Mouse (Mus musculus) adrenal gland, adult 2 months (tissue): ENCODE data around the gene Phldb3. TPM values are rescaled to one million over a fixed set of nuclear protein-coding genes. Genes with fewer than 3 reads are reported as not detected.

Source experiments
- DNase-seq: peaks from one replicate; pipeline ENCODE4 v3.0.0; 2021
- long read RNA-seq: library from polyadenylated mRNA; stranded (forward); transcript quantifications from one replicate; pipeline ENCODE4 v2.0.0, GENCODE M21; 2021
- polyA plus RNA-seq: library from polyadenylated mRNA; depleted of rRNA; stranded (reverse); fragments of >200 nt; gene quantifications from 2 replicates; pipeline ENCODE4 v1.2.3, GENCODE M21; 2012; rRNA removed
- total RNA-seq, 2 experiments: library from RNA; stranded (reverse); gene quantifications; 2 replicates each; pipeline ENCODE4 v1.2.3; 2021

Gene Phldb3
- total RNA-seq (1 to 10 TPM; 3.5 to 8.5 TPM), polyA plus RNA-seq (3.9 and 4.4 TPM in 2 replicates)
- long read RNA-seq, partial matches to known transcripts, result 0 of 1 reads
- long read RNA-seq, other reads (novel, unspliced or antisense), result 1 of 1 reads

- DNase-seq, result peak; percentile 38
Observed at GRCm38 (mm10) chr7:24610144-24610878, at the start of gene Phldb3. Gene Phldb3, plus strand, starts transcription at chr7:24610763.

GRCm38 (mm10) chr7:24561450-24561849 is 49.1 kb upstream of the Phldb3 start:
- no peak for DNase-seq

GRCm38 (mm10) chr7:24563191-24563836 is 47.2 kb upstream of the Phldb3 start:
- DNase-seq, result no peak

- no peak for DNase-seq
Observed at GRCm38 (mm10) chr7:24563837-24564206, 46.7 kb upstream of the Phldb3 start.

- DNase-seq, result peak; percentile 66
Observed at GRCm38 (mm10) chr7:24564607-24565265, 45.8 kb upstream of the Phldb3 start.

- no peak for DNase-seq
Observed at GRCm38 (mm10) chr7:24565627-24566026, 44.9 kb upstream of the Phldb3 start.

GRCm38 (mm10) chr7:24566206-24566605 is 44.4 kb upstream of the Phldb3 start:
- DNase-seq, result no peak

GRCm38 (mm10) chr7:24568512-24568911 is 42.1 kb upstream of the Phldb3 start:
- no peak for DNase-seq

- no peak for DNase-seq
Observed at GRCm38 (mm10) chr7:24571071-24571470, 39.5 kb upstream of the Phldb3 start.

GRCm38 (mm10) chr7:24572455-24572854 is 38.1 kb upstream of the Phldb3 start:
- no peak for DNase-seq

- peak; percentile 50 for DNase-seq
Observed at GRCm38 (mm10) chr7:24574224-24574796, 36.3 kb upstream of the Phldb3 start.

GRCm38 (mm10) chr7:24577811-24578210 is 32.8 kb upstream of the Phldb3 start:
- DNase-seq, result no peak

- DNase-seq, result peak; percentile 61
Observed at GRCm38 (mm10) chr7:24584876-24585275, 25.7 kb upstream of the Phldb3 start.

GRCm38 (mm10) chr7:24585995-24586394 is 24.6 kb upstream of the Phldb3 start:
- no peak for DNase-seq

- DNase-seq, result no peak
Observed at GRCm38 (mm10) chr7:24586828-24587227, 23.7 kb upstream of the Phldb3 start.

- DNase-seq, result no peak
Observed at GRCm38 (mm10) chr7:24587330-24588105, 23.0 kb upstream of the Phldb3 start, which contains the start of the genes Ethe1 and Zfp575. Gene Ethe1, plus strand, starts transcription at chr7:24587543. Gene Zfp575, minus strand, starts transcription at chr7:24587641.

GRCm38 (mm10) chr7:24588336-24588735 is 22.2 kb upstream of the Phldb3 start:
- peak; percentile 78 for DNase-seq

- no peak for DNase-seq
Observed at GRCm38 (mm10) chr7:24591735-24592134, 18.8 kb upstream of the Phldb3 start.

GRCm38 (mm10) chr7:24592163-24592562 is 18.4 kb upstream of the Phldb3 start:
- DNase-seq, result no peak

GRCm38 (mm10) chr7:24592781-24593180 is 17.8 kb upstream of the Phldb3 start:
- DNase-seq, result no peak

- peak; percentile 90 for DNase-seq
Observed at GRCm38 (mm10) chr7:24593621-24594308, 16.8 kb upstream of the Phldb3 start.
